Mouse (Mus musculus): ENCODE measurements at regions not wholly inside any gene's neighbourhood (a gene's known extent, or its start where the extent isn't known, plus 50 kb on each side); places are given as distances from the start of the nearest gene placed in this dataset.
"Not testable (repeated sequence)": the region's sequence is repeated elsewhere in the genome, so short reads cannot be mapped to it uniquely, and the experiment has no call there.

DNA sequence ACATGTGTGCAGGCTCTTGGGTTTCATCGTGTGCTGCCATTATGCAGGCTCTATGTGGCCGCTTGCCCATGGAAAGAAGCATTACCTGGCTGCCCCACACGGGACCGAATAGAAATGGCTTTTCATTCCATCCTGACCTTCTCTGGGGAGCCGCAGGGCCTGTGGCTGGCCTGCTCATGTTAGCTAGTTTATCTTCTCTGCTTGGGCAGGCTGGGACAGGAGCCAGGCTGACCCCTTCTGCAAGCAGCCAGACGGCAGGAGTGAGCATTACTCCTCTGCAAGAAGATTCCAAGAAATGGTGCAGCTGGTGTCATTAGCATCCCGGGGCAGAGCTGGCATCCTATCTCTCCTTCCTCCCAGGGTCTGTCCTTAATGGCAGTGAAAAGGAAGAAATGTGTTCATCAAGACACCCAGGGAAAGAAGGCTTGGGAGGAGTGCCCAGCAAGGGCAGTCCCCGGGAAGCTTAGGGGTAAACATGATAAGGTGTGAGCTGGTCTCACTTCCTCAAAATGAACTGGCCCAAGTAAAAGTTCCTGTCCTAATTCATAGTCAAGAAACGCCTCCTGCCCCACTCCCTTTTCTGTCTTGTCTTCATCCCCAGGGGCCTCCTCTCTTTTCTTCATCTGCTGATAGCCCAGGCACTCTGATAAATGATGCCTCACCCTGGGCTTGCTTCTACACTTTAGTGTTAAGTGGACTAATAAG lies 178.9 kb upstream of the Myt1l start:
- DNase-seq (ENCODE audit: extremely low spot score in 1 of 2, low spot score in 1 of 2): no peak

DNA sequence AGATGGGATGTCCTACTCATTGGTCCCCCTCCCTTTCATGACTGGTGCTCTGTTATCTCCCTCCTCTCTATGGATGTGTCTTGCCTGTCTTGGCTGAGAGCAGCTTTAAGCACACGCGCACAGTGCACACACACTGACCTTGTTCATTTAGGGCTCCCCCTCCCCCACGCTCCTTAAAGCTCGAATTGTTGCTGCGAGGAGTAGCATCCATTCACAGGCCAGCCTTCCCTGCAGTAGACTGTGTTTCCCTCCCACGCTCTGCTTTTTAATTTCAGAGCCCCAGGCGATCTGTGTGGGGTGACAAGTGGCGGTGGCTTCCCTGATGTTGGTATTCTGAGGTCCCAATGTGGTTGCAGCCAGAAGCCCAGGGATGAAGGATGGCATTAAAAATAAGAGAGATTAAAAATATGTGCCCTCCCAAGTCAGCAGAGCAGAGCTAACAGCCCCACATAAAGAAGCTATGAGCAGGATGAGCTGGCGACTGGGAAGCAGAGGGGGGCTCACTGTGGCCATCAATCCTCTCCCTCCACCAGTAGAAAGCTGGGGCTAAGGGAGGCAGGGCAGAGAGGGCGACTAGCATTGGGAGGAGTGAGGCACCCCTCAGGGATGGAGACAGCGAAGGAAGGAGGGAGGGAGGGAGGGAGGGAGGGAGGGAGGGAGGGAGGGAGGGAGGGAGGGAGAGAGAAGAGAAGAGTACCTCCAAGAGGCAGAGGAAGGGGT lies 174.2 kb upstream of the Myt1l start:
- peak; percentile 34 to 71 for DNase-seq (ENCODE audit: extremely low spot score in 1 of 2, low spot score in 1 of 2)

DNA sequence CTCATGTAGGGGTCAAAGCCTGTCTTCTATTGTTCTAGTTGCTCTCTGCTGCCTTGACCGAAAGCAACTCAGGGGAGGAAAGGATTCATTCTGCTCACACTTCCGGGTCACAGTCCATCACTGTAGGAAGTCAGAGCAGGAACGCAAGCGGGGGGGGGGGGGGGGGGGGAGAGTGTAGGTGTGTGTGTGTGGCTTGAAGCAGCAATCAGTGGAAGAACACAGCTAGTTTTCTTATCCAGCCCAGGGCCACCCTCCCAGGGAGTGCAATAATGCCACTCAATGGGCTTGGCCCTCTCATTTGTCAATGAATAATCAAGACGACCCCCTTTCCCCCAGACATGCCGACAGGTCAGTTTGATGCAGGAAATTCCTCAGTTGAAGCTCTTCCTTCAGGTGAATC lies 173.4 kb upstream of the Myt1l start:
- DNase-seq (ENCODE audit: extremely low spot score in 1 of 2, low spot score in 1 of 2): no peak

DNA sequence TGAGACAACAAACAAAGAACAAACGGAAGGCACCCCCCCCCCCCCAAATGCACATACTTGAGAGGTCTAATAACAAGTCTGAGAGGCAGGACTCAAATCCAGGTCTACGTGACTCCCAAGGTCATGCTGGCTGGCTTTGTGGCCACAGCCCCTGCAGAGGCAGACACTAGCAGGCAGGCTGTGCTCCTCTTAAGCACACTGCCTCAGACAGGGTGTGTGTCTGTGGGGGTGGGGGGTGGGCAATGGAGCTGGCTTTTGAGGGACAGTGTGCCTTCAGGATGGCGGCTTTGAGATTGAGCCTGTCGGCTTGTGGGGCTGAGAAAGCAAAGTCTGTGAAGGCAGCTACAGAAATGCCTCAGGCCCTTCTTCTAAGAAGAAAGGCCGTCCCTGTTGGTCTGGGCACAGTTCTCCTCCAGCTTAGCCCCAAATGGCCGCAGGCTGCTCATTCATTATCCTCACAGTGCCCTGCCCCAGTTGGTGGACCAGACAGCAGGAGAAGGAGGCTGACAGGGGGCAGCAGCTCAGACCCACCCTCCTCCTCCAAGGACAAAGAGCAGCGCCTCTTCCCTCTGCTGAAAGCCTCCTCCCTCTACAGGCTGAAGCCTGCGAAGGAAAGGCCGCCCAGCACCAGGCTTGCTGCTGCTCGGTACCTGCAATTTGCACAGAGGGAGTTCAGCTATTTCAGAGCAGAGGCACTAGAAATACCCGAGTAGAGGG lies 171.3 kb upstream of the Myt1l start:
- DNase-seq (ENCODE audit: extremely low spot score in 1 of 2, low spot score in 1 of 2): peak in 1 of 2 experiments; percentile 42

DNA sequence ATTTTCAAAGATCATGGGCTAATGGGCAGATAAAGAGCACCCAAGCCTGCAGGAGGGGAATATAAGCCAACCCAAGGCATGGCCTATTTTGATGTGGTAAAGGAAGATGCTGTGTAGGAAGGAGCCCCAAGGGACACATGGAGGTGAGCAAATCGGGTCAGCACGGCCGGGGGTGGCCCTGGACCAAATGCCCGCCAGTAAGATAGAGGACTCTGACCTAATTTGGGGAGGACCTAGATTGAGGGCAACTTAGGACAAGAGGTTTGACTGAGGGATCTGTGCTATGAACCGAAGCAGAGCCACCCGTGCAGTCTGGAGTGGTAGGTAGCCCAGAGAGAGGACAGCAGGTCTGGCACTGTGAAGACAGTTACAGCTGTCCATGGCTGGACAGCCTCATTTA lies 166.9 kb upstream of the Myt1l start:
- DNase-seq (ENCODE audit: extremely low spot score in 1 of 2, low spot score in 1 of 2): no peak

DNA sequence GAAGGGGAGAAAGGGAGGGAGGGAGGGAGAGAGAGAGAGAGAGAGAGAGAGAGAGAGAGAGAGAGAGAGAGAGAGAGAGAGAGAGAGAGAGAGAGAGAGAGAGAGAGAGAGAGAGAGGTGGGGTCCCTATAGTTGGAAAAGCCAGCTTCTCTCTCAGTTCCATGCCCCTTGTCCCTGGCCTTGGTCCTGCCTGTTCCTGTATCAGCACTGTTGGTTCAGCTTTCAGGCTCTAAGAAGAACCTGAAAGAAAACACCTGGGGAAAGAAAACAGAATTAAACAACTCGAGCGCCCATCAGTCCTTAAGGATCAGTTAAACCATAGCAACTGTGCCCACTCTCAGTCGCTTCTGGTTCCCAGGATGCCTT lies 160.5 kb upstream of the Myt1l start:
- DNase-seq (ENCODE audit: extremely low spot score in 1 of 2, low spot score in 1 of 2): not testable (repeated sequence)

DNA sequence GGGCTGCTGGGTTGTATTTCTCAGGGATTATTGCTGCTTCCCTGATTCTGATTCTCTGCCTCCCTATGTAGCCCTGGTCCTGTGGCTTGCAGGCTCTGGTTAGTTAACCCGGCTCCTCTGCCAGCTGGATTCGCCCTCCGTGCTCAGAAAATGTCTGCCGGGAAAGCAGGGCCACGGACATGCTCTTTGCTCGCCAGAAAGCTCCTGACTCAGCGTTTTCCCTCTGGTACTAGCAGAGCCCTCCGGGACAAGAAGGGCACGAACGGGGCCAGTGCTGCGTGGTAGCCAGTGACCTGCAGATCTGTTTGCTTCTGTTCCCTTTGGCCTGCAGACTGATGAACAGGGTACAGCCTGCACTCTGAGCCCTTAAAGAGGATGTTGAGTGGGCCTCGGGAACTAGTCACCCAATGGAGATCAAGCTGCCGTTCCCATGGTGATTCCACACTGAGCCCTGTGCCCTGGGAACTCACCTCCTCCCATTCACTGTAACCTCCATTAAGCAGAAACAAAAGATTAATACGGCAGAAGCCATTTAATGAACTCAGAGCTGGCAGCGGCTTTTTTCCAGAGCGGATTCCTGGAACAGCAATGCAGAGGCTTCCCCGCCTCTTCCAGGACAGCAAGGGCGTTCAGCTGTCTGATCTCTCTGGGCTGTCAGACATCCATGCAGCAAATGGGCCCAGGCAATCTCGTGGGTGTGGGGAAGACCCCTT lies 159.9 kb upstream of the Myt1l start:
- peak; percentile 68 to 76 for DNase-seq (ENCODE audit: extremely low spot score in 1 of 2, low spot score in 1 of 2)

DNA sequence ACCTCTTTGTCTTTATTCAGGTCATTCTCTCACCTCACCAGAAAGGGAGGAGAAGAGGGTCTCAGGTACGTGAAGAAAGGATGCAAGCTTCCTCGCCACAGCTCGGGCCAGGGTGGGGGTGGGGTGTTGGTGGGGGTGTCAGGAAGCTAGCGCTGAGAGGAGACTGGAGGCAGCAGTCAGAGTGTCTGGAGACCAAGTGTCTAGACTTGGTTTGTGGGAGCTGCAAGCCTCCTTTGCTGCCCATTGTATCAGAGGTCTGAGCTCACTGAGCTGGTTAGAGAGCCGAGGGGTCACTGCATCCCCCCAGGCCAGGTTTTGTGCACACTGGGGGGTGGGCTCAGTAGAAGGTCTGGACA lies 159.4 kb upstream of the Myt1l start:
- DNase-seq (ENCODE audit: extremely low spot score in 1 of 2, low spot score in 1 of 2): no peak

DNA sequence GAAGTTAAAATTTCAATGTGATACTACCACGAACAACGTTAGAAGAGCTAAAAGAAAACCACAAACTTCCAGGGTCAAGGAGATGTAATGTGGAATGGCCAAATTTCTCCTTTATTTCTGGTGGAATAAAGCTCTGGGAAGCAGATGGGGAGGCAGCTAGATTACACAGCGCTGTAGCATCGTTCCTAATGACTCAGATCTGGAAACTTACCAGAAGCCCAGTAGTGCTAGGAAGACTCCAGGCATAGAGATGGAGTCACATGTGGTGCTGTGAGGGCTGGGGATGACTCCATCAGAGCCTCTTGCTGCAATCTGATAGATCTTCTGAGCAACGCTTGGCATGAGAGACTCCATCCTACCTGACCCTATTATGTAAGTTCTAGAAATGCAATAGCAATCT lies 136.4 kb upstream of the Myt1l start:
- peak in 1 of 2 experiments; percentile 78 for DNase-seq (ENCODE audit: extremely low spot score in 1 of 2, low spot score in 1 of 2)

DNA sequence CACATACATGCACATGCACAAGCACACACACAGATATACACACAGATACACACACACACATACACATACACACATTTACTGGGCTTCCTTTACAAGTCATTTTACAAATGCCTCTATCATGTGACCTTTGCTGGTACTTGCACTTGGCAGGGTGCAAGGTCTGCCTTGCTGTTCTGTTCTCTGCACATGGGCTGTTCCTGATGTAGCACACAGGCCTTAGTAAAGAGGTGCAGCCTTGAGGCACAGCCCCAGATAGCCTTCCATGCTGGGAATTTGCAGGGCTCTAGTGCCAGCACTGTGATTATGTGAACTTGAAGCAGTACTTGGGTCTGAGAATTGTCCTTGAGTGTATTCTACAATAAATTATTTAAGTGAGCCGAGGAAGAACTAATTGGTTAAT lies 133.9 kb upstream of the Myt1l start:
- no peak for DNase-seq (ENCODE audit: extremely low spot score in 1 of 2, low spot score in 1 of 2)

DNA sequence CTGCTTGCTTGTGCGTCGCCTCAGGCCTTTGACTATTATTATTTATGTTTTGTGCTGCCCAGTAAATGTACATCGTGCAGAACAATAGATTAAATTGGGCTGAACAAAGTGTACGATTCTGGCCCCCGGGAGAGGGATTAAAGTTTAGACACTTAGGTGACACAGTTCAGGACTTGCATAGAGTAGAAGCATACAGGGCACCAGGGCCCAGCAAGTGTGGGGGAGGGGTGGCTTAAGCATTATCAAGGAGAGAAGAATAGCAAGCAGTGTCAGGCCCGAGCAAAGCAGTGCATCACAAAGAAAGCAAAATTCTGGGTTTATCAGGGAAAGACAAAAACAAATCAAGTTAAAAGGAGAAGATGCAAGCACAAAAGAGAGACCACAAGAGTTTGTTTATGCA lies 133.3 kb upstream of the Myt1l start:
- no peak for DNase-seq (ENCODE audit: extremely low spot score in 1 of 2, low spot score in 1 of 2)

DNA sequence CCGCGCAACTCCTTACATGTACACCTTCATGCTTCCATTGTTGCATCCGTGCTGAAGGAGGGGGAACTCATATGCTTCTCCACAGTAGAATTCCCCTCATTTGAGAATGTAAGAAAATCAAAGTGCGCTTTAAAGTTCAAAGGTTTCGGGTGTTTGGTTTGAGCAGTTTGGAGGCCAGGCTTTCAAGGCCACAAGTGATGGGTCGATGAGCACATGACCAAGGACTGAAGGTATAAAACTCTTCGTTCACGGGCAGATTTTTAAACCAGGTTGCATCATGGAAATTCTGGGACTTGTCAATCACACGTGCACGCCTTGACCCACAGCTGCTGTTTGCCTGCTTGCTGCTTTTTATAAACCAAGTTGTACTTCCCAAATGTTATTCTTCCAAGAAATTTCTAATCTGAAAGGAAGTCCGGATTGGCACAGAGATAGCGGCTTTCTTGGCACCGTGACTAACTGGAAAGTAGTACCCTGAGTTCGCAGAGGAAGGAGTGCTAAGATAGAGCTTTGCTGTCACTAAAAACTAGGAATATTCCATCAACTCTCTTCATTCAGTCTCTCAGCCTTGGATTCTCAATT lies 132.7 kb upstream of the Myt1l start:
- no peak for DNase-seq (ENCODE audit: extremely low spot score in 1 of 2, low spot score in 1 of 2)

DNA sequence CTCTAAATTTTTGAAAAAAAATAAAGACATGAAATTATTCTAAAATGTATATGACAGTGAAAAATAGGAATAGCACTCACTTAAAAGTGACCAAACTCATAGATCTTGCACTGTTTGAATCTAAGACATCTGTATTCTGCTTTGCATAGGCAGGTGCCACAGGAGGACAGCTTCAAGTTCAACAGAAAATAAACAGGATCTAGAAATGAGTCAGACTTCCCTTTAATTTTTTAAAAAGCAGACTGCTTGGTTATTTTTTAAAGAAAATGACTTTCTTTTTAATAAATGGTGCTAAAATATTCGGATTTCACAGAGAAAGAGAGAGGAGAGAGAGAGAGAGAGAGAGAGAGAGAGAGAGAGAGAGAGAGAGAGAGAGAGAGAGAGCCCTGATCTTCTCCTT lies 123.8 kb upstream of the Myt1l start:
- DNase-seq (ENCODE audit: extremely low spot score in 1 of 2, low spot score in 1 of 2): no peak

DNA sequence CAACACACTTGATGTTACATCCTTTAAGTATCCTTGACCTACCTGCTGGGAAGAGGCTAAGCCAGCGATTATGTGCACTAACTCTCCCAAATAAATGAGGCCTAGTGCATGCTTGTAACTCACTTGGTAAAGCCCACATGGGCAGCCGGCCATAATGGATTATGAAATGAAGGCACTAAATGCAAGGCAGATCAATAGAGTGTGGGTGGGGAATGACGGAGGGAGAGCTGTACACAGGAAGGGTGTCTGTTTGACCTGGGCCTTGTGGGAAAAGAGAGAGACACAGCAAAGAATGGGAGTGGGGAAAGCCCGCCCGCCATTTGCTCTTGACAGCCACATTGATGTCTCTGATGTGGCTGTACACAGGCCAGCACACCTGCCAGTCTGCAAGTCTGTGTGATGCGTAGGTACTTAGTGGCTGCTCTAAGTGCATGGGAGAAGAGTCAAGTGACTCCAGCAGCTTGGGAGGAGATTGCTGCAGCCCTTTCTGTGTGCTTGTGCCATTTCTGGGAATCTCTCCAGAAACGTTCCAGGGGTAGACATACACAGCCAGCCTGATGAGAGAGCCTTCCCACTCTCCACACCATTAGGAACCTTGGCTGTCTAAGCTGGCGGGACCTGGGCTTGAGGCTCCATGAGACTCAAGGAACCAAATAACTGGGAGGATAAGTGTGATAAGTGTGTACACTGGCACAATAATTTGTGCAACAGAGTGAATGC lies 118.7 kb upstream of the Myt1l start:
- no peak for DNase-seq (ENCODE audit: extremely low spot score in 1 of 2, low spot score in 1 of 2)

DNA sequence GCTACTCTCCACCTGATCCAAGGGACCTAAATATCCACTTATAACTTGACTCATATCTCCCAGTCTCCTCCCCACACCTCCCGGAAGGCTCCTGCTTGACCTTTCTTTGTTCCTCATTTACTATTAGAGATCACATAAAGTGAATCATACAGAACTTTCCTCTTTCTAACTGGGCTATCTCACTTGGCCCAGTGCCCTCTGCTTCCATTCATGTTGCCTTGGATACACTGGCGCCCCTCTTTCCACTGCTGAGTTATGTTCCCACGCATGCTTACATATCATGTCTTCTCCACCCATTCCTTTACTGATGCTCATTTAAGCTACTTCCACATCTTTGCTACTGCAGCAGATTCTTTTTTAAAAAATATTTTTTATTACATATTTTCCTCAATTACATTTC lies 94.2 kb upstream of the Myt1l start:
- peak in 1 of 2 experiments; percentile 15 for DNase-seq (ENCODE audit: extremely low spot score in 1 of 2, low spot score in 1 of 2)

DNA sequence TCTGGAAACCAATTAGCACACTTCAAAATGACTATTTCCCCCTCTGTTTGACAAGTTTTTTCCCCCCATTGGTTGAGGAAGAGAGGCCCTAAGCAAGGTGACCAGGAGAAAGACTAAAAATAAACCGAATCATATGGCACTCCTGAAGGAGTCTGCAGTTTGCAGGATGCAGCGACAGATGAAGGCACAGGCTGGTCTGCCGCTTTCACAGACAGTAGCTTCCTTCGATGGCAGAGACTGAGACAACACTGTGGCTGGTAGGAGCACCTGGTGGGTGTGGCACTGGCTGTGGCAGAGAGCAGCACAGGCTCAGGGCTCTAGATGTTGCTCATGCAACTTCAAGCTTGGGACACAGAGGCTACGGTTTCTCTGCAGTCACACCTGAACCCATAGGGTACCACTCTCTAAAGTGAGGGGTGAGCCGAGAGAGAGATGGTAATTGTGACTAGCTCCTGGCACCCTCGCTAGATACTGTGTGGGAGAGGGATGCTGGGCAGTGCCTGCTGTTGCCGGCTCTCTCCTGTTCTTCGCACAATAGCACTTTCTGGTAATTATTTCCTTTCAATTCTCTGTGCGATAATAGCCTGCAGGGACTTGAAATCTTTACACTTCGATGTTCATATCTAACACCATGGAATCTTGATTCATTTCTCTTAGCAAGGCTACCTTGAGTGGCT lies 88.7 kb upstream of the Myt1l start:
- peak; percentile 7 to 23 for DNase-seq (ENCODE audit: extremely low spot score in 1 of 2, low spot score in 1 of 2)

DNA sequence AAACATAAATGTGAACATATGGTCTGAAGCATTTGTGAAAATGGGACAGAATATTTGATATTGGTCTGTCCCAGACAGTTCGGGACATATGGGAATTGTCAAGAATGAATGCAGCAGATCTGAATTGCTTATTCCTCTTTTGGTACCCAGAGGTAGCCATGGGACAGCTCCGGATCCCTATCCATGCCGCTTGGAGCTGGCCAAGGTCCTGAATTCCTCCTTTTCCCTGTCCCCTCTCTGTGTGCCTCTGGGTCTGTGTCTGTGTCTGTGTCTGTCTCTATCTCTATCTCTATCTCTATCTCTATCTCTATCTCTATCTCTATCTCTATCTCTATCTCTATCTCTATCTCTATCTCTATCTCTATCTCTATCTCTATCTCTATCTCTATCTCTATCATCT lies 63.0 kb upstream of the Myt1l start:
- not testable (repeated sequence) for DNase-seq (ENCODE audit: extremely low spot score in 1 of 2, low spot score in 1 of 2)
